Mouse (Mus musculus): ENCODE data around the gene A430033K04Rik. TPM values are rescaled to one million over a fixed set of nuclear protein-coding genes. Genes with fewer than 3 reads are reported as not detected.

The A430033K04Rik gene
- total and polyA plus RNA-seq, 3 experiments, result 2.1 to 2.6 TPM; not detected in 1

GRCm38 (mm10) chr5:138619211-138620128 lies 3.2 kb upstream of the A430033K04Rik start, which contains the start of gene Zfp68:
Gene Zfp68 (minus strand): TSS chr5:138619761.
- H3K9ac ChIP-seq (ENCODE audit: control insufficient read depth, low read depth, low read length, poor library complexity, severe bottlenecking), result peak within 1 kb of the TSS; percentile 85
- TF ChIP-seq NRF1 (IDR thresholded peaks at IDR 0.05; ENCODE audit: insufficient read depth, low read depth, low read length, poor library complexity, severe bottlenecking) (peak; percentile 78), GABPA (IDR thresholded peaks at IDR 0.05; ENCODE audit: low read depth, low read length) (no peak), ZNF384 (IDR thresholded peaks at IDR 0.05; ENCODE audit: low read depth, low read length) (no peak), GATA1 (IDR thresholded peaks at IDR 0.05; ENCODE audit: low read depth, low read length) (no peak), ZC3H11A (IDR thresholded peaks at IDR 0.05; ENCODE audit: low read depth, low read length) (no peak), TBP (IDR thresholded peaks at IDR 0.05; ENCODE audit: low read depth, low read length) (peak; percentile 54), JUND (IDR thresholded peaks at IDR 0.05; ENCODE audit: low read depth, low read length) (no peak), KAT2A (conservative IDR thresholded peaks at IDR 0.05; ENCODE audit: low read depth, low read length) (peak; percentile 15; the same call in 1 of the 2 replicates), MAX (IDR thresholded peaks at IDR 0.05; ENCODE audit: low read length) (peak; percentile 31; the same call in 1 of the 2 replicates), POLR2AphosphoS5 (IDR thresholded peaks at IDR 0.05; ENCODE audit: borderline replicate concordance, low read depth, low read length) (no peak), USF2 (IDR thresholded peaks at IDR 0.05; ENCODE audit: borderline replicate concordance in 1 of 2, insufficient read depth in 1 of 2, low read depth in 1 of 2, low read length in 2 of 2) (no peak), USF1 (IDR thresholded peaks at IDR 0.05; ENCODE audit: low read depth, low read length) (peak; percentile 60), SIN3A (IDR thresholded peaks at IDR 0.05; ENCODE audit: low read length) (peak; percentile 91), CTCF (IDR thresholded peaks at IDR 0.05 in 2 of 3, conservative IDR thresholded peaks at IDR 0.05 in 1 of 3; ENCODE audit: control insufficient read depth in 1 of 3, insufficient read depth in 1 of 3, low read depth in 2 of 3, low read length in 3 of 3, poor library complexity in 1 of 3, severe bottlenecking in 1 of 3) (peak in 2 of 3 experiments; percentile 32 to 44; a peak in 4 of 6 replicates), E2F4 (IDR thresholded peaks at IDR 0.05; ENCODE audit: borderline replicate concordance, low read depth, low read length) (no peak; the same call in 1 of the 2 replicates), MXI1 (IDR thresholded peaks at IDR 0.05; ENCODE audit: low read depth, low read length) (peak; percentile 61; the same call in 1 of the 2 replicates), ZKSCAN1 (IDR thresholded peaks at IDR 0.05; ENCODE audit: low read depth, low read length) (no peak), CHD1 (IDR thresholded peaks at IDR 0.05; ENCODE audit: low read depth, low read length) (no peak), CHD2 (IDR thresholded peaks at IDR 0.05; ENCODE audit: low read length) (peak; percentile 75), EP300 (IDR thresholded peaks at IDR 0.05; ENCODE audit: low read depth in 1 of 2, low read length in 2 of 2) (no peak), MAZ (IDR thresholded peaks at IDR 0.05; ENCODE audit: low read depth, low read length) (no peak), HCFC1 (IDR thresholded peaks at IDR 0.05; ENCODE audit: low read depth, low read length) (peak; percentile 75), MYB (IDR thresholded peaks at IDR 0.05; ENCODE audit: low read depth, low read length) (no peak), NELFE (IDR thresholded peaks at IDR 0.05; ENCODE audit: low read depth, low read length) (peak; percentile 78), TAL1 (IDR thresholded peaks at IDR 0.05; ENCODE audit: low read length) (no peak), MYC (IDR thresholded peaks at IDR 0.05; ENCODE audit: low read depth, low read length) (0 out of 2 replicates have a peak, but pooled peaks have one; percentile 24), UBTF (IDR thresholded peaks at IDR 0.05; ENCODE audit: borderline replicate concordance, insufficient read depth, low read depth, low read length) (0 out of 2 replicates have a peak, but pooled peaks have one; percentile 56), MAFK (IDR thresholded peaks at IDR 0.05; ENCODE audit: borderline replicate concordance, low read depth, low read length) (no peak), POLR2A (IDR thresholded peaks at IDR 0.05; ENCODE audit: control insufficient read depth in 1 of 2, insufficient read depth in 1 of 2, low read depth in 1 of 2, low read length in 2 of 2, poor library complexity in 1 of 2) (peak; percentile 47 to 82), POLR2AphosphoS2 (IDR thresholded peaks at IDR 0.05; ENCODE audit: low read length) (no peak; the same call in 1 of the 2 replicates), ELF1 (IDR thresholded peaks at IDR 0.05; ENCODE audit: low read depth, low read length) (no peak), BHLHE40 (IDR thresholded peaks at IDR 0.05; ENCODE audit: borderline replicate concordance, low read depth, low read length) (no peak), RCOR1 (IDR thresholded peaks at IDR 0.05; ENCODE audit: low read depth, low read length) (peak; percentile 15; the same call in 1 of the 2 replicates), SMC3 (IDR thresholded peaks at IDR 0.05; ENCODE audit: low read depth, low read length) (no peak), ETS1 (IDR thresholded peaks at IDR 0.05; ENCODE audit: low read depth, low read length) (0 out of 2 replicates have a peak, but pooled peaks have one; percentile 17)

More at GRCm38 (mm10) chr5:138619211-138620128, 3.2 kb upstream of the A430033K04Rik start, which contains the start of gene Zfp68:
- Histone ChIP-seq H3K9me3 (replicated peaks; ENCODE audit: insufficient read depth, low read length) (no peaks in the 10 kb centered on the region; the same call in 1 of the 2 replicates), H3K36me3 (ENCODE audit: control insufficient read depth in 1 of 2, insufficient read depth in 2 of 2, low read length in 2 of 2) (peaks cover 7 to 10% of the 10 kb centered on the region in 2 experiments), H3K27me3 (ENCODE audit: control insufficient read depth in 1 of 2, insufficient read depth in 2 of 2, low read length in 2 of 2) (no peaks in the 10 kb centered on the region), H3K4me3 (ENCODE audit: control insufficient read depth in 1 of 2, insufficient read depth in 1 of 2, low read depth in 2 of 2, low read length in 2 of 2) (peak within 1 kb of the TSS; percentile 76 to 87), H3K79me2 (ENCODE audit: control insufficient read depth, insufficient read depth, low read length, poor library complexity) (peaks cover 8% of the 10 kb centered on the region), H3K4me1 (ENCODE audit: control insufficient read depth in 1 of 2, insufficient read depth in 2 of 2, low read length in 2 of 2) (peaks cover 2 to 8% of the 10 kb centered on the region in 2 experiments; a peak in 2 of 4 replicates), H3K27ac (ENCODE audit: control insufficient read depth, low read depth, low read length) (peak within 1 kb of the TSS; percentile 66)
- peak; percentile 97 for DNase-seq (ENCODE audit: low read depth, low spot score)

Measured in MEL (cell line).